Mouse (Mus musculus): Measurements from ENCODE around the gene Trappc3l.
A peak's percentile ranks its signal among the peaks of the same experiment; 100 is the strongest.

Gene Trappc3l

DNA sequence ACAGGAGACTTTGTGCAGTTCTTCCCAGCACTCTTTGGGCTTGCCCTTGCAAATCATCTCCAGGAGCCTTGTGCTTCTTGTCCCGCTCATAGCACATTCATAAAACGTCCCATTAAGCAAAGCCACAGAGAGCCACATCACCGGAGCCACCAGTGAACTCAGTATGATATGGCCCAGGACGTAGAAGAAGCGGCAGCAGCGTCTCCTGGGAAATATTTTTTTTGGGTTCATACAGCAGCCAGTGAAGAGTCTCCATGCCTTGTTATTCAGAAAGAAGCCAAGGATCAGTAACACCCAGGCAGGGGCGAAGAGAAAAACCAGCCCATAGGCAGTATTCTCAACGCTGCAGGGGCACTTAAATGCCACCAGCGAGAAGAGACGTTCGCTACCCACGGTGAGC is 58.6 kb downstream of the Trappc3l start:
- DNase-seq (ENCODE audit: low spot score), result no peak

DNA sequence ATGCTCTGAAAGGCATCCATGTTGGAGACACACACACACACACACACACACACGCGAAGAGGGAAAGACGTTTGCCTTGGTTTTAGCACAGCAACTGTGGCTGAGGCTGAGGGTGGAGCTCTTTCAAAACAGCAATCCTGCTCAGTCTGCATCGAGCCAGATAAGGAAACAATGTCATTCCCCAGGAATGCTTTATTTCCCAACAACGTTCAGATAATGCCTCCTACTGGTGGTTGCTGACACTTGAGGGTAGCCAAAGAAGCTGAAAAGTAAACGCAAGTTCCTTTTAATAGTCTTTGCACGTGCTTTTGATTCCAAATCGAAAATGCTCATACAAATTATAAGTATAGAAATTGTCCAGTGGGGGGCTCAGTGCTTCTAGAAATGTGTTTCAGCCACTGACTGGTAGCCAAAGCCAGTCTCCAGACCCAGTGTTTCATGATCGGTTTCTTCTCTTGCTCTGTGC is 59.1 kb downstream of the Trappc3l start, which contains the start of gene Calhm5:
Calhm5 (minus strand) TSS at position 102 of the 466 bp plus-strand sequence.
- peak; percentile 8 for DNase-seq (ENCODE audit: low spot score)

DNA sequence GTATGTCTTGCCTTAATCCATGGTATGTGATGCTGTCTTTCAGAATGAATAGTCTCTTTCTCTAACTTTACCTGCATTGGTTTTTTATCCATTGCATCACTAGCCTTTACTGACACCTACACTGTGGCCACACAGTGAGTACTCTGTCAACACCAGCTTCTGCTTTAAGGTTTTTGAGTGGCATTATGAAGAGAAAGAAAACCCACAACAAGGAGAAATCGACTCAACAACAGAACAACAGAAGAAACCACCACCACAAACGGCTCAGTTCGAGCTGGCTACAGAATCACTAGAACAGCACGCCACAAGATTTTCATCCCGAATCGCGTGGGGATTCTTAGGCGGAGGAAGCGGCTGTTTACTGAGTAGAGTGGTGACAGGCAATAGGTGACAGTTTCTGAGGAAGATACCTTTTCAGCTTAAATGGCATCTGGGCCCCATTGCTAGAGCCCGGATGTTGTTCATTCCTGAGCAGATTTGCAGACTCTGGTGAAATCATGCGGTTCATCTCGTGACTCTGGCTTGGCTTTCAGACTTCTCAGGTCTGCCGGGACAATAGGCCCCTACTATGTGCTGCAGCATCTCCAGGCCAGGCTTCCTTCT is 73.6 kb downstream of the Trappc3l start:
- DNase-seq (ENCODE audit: low spot score), result no peak

DNA sequence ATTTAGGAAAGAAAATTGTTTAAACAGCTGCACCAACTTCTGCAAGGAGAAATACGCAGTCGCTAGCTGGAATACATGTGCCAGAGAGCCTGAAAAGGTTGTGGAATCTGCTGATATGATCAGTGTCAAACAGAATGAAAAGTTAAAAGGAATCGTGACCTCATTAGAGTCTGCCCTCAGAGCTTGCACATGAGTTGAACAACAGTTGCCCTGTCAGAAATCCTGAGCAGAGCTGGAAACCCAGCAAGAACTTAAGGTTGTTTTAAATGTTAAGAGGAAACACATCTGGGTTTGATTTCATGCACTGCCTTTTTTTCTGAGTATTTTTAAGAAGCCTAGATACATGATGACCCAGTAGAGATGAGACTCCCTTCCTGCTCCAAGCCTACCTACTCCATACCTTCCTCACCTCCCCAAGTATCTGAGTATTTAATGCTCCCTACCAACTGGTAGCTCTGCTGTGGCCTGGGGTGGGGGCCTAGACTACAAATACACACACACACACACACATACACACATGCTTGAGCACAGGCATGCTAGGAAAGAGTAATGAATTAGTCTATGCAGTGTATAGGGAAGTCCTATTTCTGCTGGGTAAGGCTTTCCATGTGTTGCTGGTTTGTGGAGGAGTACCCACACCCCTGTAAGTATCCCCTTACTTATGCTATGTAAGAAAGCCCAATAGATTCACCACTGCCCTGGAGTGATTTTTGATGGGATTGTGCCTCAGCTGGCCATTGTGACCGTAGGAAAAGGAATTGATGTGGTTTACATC is 74.8 kb downstream of the Trappc3l start:
- DNase-seq (ENCODE audit: low spot score), result no peak

DNA sequence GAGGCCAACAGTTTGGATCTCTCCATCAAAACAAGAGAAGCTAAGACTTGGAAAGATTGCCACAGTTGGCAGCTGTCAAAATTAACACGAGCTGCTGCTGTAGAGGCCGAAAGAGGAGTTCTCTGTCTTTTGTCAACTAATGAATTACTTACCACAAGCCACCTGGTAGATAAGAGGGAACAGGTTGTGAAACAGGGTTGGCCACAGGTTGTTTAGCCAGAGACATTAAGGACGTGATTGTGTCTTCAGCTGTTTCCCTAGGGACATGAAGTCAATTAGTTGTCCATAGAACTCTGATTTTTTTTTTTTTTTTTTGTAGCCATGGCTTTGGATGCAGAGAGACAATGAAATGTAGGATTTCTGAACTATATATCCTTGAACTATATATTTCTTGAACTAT is 79.7 kb downstream of the Trappc3l start:
- DNase-seq (ENCODE audit: low spot score), result no peak

DNA sequence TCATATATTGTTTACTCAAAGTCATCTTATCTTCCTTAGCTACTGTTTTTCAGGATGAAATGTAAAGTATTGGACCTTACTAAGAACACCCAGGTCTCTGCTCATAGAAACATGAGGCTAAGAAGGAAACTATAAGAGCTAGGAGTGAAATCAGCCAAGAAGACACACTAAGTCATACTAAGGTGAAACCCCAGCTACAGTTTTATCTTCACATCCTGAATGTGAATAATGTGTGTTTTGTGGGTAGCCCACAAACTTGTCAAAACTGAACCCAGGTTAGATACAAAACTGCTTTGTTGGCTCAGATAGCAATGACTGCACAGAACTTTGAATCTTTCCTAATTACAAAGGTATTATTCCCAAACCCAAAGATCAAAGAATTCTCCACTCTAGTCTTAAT is 80.4 kb downstream of the Trappc3l start:
- DNase-seq (ENCODE audit: low spot score), result no peak

DNA sequence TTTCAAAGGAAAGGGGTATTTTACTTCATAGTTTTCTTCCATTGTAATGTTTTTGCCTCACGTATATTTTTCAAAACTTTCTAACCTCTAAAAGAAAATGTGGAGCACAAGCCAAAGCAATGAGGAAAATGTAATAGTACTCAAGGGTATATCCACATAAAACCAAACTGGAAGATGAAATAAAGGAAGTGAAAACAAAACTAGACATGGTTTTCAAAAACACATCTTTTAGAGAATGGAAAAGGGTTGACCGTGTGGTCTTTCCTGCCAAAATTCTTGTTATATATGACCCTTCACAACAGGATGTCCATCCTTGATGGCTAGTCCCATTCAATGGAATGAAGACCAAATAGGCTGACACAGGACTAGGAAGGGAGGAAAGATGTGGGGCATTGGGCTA is 81.0 kb downstream of the Trappc3l start:
- DNase-seq (ENCODE audit: low spot score), result no peak

DNA sequence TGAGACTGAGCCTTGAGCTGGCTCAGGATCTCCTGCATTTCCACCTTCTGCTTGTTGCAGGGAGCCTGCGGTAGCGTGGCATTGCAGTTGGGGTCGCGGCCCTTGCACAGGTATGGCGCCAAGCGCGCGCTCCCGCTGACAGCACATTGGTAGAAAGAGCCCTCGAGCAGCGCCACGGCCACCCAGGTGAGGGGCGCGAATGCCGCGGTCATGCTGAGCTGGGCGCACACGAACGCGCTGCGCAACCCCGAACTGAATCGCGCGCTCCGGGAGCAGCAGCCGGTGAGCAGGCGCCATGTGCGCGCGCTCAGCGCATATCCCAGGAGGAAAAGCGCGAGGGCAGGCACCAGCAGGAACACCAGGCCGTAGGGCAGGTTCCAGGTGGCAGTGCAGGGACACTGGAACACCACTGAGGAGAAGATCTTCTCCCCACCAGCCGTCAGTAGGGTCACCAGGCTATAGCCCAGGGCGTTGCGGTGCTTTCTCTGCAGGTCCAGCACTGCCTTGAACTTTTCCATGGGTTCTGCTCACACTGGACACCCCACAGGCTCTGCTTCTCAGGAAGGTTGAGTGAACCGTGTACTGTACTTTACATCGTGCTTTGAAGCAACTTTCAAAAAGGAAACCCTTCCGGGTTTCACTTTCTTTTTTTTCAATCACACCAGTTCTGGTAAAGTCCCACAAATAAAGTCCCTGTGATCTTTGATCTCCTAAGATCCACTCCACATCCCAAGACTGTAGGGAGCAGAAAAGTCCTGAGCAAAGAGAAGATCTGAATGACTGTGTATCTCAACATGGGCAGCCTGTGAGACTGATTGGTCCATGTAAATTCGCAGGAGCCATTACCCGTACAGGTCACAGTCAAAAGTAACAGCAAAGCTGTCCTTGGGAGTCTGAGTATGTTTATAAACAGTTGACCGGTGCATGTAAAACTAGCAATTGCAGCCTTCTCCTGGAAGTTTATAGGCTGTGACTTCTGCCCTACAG is 90.3 kb downstream of the Trappc3l start, which contains the start of gene Calhm6:
Calhm6 (minus strand) TSS at position 593 of the 987 bp plus-strand sequence.
- DNase-seq (ENCODE audit: low spot score), result peak; percentile 20

DNA sequence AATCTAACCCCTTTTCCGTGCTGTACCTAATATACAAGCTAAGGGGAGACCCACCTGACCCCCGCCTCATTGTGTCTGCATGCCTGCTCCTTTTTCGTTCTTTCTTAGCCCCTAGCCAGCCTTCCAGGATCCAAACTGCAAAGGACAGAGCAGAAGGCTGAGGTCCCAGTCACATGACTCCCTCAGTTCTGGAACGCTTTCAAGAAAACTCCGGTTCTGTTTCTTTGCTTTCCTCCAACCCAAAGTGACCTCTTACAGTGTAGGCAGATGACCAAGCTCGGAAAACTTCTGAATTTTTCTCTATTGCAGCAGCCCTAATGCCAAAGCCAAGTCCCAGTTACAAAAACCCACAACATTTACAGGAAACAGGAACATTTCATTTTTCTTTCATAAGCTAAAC is 91.0 kb downstream of the Trappc3l start:
- DNase-seq (ENCODE audit: low spot score), result no peak

DNA sequence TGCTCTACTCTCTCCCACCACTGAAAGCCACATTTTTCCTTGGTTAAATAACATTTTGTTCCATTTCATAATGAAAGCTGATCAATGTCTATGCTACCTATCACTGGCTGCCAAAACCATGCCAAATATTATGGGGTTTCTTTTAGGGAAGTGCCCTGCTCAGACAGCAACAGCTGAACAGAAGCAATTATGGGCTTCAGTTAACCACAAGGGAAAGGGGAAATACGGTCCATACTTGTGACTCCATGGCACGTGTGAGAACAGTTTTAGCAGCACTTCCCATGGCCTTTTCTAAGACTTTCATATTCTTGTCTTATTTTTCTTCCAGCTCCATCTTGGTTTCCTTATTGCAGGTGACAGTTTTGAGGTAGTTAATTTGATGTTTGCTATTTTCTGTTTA is 94.0 kb downstream of the Trappc3l start:
- no peak for DNase-seq (ENCODE audit: low spot score)

DNA sequence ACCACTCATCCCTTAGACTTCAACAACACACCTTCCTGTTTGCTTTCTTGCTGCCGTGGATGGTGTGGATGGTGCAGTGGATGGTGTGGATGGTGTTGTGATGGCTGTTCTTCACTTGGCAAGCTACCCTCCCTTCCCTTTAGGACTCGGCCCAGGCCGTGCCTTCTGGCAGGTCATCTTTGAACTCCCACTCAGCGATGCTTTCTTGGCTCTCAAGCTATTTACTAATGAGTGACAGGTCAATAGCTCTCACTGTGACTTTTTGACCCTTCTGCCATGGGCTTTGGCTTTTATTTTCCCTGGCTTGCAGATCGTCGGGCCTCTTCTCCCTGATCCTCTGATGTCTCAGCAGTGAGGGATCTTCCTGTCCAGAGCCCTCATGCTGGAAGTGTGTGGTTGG is 99.0 kb downstream of the Trappc3l start:
- DNase-seq (ENCODE audit: low spot score), result no peak

DNA sequence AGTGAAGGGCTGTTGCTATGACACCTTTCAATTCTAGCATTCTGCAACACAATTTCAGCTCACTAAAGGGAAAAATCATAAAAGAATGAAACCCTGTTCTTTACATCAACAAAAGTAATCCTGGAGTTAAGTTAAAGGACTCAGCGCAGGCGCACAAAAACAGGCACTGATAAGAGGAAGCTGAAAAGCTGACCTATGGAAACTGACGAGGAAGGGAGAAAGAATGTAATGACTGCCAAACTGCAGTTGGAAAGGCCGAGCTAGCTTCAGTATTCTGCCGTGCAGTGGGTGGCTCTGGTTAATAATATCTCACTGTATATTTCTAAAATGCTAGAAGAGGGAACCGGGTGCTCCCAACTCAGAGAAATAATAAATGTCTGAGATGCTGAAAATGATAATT is 100.6 kb downstream of the Trappc3l start:
- no peak for DNase-seq (ENCODE audit: low spot score)

DNA sequence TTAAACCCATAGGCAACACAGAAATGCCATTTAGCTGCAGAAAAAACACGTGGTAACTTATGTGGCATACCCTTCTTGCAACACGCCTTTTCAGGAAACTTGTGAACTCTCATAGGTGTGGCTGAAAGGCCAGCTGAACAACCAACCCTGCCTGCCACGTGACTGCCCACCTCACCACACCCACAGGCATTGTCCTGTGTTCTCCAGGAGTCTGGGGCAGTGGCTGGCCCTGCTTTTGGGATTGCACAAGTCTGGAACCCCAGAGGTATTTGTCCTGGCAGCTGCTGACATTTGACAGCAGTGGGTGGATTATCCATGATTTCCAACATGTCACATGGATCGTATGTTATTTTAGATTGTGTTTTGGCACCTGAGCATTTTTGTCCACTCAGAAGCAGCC is 102.4 kb downstream of the Trappc3l start:
- DNase-seq (ENCODE audit: low spot score), result no peak

DNA sequence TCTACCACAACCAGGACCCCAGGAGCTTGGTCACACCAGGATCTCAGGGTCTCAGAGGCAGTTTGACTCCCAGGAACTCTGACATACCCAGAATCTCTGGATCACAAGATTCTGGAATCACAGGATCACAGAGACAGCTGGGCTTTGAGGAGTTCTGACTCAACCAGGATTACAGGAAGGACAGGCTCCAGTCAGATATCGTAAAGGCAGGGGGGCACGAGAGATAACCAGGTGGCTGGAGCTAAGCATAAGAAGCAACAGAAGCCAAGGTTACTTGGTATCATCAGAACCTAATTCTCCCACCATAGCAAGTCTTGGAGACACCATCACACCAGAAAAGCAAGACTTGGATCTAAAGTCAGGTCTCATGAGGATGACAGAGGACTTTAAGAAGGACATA is 104.3 kb downstream of the Trappc3l start:
- DNase-seq (ENCODE audit: low spot score), result no peak

DNA sequence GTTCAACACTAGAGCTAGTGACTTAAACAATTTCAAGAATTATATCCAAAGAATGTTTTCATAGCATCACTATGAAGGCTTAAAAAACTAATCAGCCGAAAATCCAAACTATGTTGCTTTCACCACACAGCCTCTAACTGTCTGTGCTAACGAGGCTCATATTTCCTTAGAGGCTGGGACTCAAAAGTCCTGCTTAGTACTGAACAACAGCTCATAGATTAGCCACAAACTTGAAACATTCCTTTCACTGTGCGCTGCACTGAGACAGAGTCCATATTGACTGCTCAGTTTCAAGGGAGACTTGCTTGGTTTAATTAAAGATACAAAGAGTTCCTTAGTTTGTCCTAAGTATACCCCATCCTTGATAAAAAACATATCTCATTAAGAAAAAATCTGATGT is 112.4 kb downstream of the Trappc3l start:
- no peak for DNase-seq (ENCODE audit: low spot score)

DNA sequence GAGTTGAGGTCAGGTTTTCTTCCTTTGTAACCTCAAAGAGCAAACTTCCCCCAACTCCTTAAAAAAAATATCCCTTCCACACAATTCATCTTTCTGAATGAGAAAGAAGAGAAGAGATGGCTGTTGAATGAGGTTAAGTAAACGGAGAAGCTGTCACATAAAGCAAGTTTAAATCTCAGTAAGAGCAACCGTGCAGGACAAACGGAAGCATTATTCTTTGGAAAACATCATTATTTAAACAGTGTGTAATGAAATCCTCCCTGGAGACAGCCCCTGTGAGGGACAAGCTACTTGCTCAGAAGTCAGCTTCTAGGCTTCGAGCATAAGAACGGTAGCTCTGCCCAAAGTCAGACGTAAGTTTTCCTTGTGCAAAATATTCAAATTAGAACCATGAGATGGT is 113.1 kb downstream of the Trappc3l start:
- DNase-seq (ENCODE audit: low spot score), result no peak

DNA sequence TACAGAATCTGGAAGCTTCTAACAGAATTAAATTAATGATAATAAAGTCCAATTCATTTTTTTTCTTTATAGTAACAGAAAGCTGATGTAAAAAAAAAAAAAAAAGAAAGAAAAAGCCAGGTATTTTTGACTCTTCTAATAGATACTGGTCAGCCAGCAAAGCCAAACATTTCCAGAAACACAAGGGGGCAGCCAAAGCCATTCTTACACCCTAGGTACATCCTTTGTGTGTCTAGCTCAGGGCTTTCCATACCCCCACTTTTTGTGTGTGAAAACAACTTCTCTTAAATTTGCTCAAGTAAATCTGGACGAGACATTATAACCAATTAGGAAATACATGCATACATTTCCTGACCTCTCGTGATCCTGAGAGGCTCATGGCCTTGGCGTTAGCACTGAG is 114.4 kb downstream of the Trappc3l start:
- no peak for DNase-seq (ENCODE audit: low spot score)

DNA sequence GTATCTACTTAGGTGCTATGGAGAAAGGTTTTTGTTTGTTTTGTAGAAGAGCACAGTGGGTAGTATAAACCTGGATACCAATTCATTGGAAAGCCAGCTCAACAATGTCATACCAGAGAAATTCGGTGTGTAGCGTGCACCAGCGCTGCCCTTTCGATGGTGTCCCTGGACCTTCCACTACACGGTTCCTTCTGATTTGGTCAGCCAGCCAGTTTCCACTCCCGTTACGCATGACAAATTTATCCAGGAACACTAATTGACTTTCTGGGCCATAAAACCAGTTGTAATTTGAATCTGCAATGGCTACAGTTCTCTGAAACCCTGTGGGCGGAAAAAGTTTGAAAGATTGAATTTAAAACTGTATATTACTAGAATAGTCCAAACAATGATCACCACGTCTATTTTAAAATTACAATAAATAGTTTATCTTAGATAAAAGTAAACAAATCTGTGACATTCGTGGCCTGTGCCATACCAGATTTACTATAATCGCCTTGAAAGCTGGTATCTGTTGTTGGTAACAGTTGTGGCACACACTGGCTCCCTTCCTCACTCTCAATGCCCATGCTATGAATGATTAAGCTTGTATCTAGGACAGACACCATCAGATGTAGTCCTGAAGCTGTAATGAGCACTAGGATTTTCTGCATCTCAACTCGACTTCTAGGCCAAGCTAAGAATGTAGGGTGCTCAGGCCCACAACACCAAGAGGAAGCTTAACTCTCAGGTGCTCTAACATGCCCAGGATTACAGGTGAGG is 118.6 kb downstream of the Trappc3l start:
- no peak for DNase-seq (ENCODE audit: low spot score)

Measured in testis, postnatal 14 days (tissue).